Mouse (Mus musculus): ENCODE measurements at regions not wholly inside any gene's neighbourhood (a gene's known extent, or its start where the extent isn't known, plus 50 kb on each side); places are given as distances from the start of the nearest gene placed in this dataset.

GRCm38 (mm10) chr15:36864046-36864445 lies 143.5 kb downstream of the Zfp706 start:
- TF ChIP-seq POLR2A (IDR thresholded peaks at IDR 0.05; ENCODE audit: control insufficient read depth, low read depth, low read length) (no peak), CTCF (IDR thresholded peaks at IDR 0.05; ENCODE audit: control insufficient read depth, insufficient read depth, insufficient replicate concordance, low read depth, low read length) (no peak)
- Histone ChIP-seq H3K4me3 (ENCODE audit: control insufficient read depth, low read depth, low read length) (no peak overlapping the region), H3K27ac (ENCODE audit: control insufficient read depth, insufficient read depth, low read depth, low read length) (no peak overlapping the region), H3K4me1 (ENCODE audit: control insufficient read depth, insufficient read depth, low read length) (no peaks in the 10 kb centered on the region), H3K27me3 (ENCODE audit: control insufficient read depth, insufficient read depth, low read length) (no peaks in the 10 kb centered on the region), H3K36me3 (ENCODE audit: control insufficient read depth, insufficient read depth, low read length) (no peaks in the 10 kb centered on the region)

GRCm38 (mm10) chr15:36858711-36859110 lies 148.9 kb downstream of the Zfp706 start:
- Histone ChIP-seq H3K4me3 (ENCODE audit: control insufficient read depth, low read depth, low read length) (no peak overlapping the region), H3K27me3 (ENCODE audit: control insufficient read depth, insufficient read depth, low read length) (no peaks in the 10 kb centered on the region), H3K27ac (ENCODE audit: control insufficient read depth, insufficient read depth, low read depth, low read length) (no peak overlapping the region), H3K4me1 (ENCODE audit: control insufficient read depth, insufficient read depth, low read length) (no peaks in the 10 kb centered on the region), H3K36me3 (ENCODE audit: control insufficient read depth, insufficient read depth, low read length) (no peaks in the 10 kb centered on the region)
- TF ChIP-seq CTCF (IDR thresholded peaks at IDR 0.05; ENCODE audit: control insufficient read depth, insufficient read depth, insufficient replicate concordance, low read depth, low read length) (no peak), POLR2A (IDR thresholded peaks at IDR 0.05; ENCODE audit: control insufficient read depth, low read depth, low read length) (no peak)

- no peak for TF ChIP-seq POLR2A (IDR thresholded peaks at IDR 0.05; ENCODE audit: control insufficient read depth, low read depth, low read length)
- no peak for TF ChIP-seq CTCF (IDR thresholded peaks at IDR 0.05; ENCODE audit: control insufficient read depth, insufficient read depth, insufficient replicate concordance, low read depth, low read length)
- Histone ChIP-seq H3K27me3 (ENCODE audit: control insufficient read depth, insufficient read depth, low read length) (no peaks in the 10 kb centered on the region), H3K4me3 (ENCODE audit: control insufficient read depth, low read depth, low read length) (no peak overlapping the region), H3K36me3 (ENCODE audit: control insufficient read depth, insufficient read depth, low read length) (no peaks in the 10 kb centered on the region), H3K27ac (ENCODE audit: control insufficient read depth, insufficient read depth, low read depth, low read length) (no peak overlapping the region), H3K4me1 (ENCODE audit: control insufficient read depth, insufficient read depth, low read length) (no peaks in the 10 kb centered on the region)
Measured at GRCm38 (mm10) chr15:36857622-36858021, 150.0 kb downstream of the Zfp706 start.

DNA sequence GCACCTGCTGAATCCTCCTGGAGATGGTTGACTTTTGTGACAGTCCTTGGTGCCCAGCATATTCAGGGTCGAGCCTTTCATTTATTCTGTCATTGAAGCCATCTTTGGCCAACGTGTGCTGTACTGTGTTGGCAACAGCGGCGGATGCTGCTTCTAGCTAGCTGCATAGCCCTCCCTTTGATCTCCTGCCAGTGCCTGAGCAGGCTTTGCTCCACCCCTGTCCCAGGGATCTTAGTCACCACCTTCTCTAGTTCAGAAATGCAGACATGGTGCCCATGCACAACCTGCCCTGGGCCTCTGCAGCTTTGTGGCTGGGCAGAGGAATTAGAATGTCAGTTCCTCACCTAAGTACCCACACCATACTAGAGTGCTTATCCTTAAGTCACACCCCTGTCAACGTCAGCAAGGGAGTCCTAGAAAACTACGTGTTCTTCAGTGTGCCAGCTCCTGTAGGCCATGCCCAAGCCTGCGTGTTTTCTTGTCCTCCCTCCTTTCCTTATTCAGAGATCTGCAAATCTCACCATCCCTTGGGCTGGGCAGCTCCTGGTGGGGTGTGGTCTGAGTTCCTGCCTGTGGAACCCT lies 151.9 kb downstream of the Zfp706 start:
- Histone ChIP-seq H3K4me3 (ENCODE audit: control insufficient read depth, low read depth, low read length) (no peak overlapping the region), H3K27me3 (ENCODE audit: control insufficient read depth, insufficient read depth, low read length) (no peaks in the 10 kb centered on the region), H3K36me3 (ENCODE audit: control insufficient read depth, insufficient read depth, low read length) (no peaks in the 10 kb centered on the region), H3K27ac (ENCODE audit: control insufficient read depth, insufficient read depth, low read depth, low read length) (no peak overlapping the region), H3K4me1 (ENCODE audit: control insufficient read depth, insufficient read depth, low read length) (no peaks in the 10 kb centered on the region)
- no peak for TF ChIP-seq POLR2A (IDR thresholded peaks at IDR 0.05; ENCODE audit: control insufficient read depth, low read depth, low read length)
- no peak for TF ChIP-seq CTCF (IDR thresholded peaks at IDR 0.05; ENCODE audit: control insufficient read depth, insufficient read depth, insufficient replicate concordance, low read depth, low read length)

DNA sequence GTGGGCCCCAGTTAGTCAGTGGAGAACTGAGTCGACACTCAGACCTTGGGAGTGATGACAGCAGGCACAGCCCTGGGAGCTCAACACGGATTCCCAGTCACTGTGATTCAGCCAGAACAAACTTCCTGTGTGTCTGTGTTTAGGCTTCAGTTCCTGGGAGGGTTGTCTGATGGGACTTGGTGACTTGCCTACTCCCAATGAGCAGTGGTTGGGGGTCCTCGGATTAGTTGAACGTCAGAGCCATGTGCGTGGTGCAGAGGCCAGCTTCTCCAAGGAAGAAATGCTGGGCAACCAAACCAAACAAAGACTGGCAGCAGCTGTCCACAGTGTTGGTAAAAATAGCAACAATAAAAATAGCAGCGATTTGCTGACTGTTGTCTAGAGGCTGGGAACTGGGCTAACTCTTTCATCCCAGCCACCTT lies 152.7 kb downstream of the Zfp706 start:
- Histone ChIP-seq H3K27ac (ENCODE audit: control insufficient read depth, insufficient read depth, low read depth, low read length) (no peak overlapping the region), H3K27me3 (ENCODE audit: control insufficient read depth, insufficient read depth, low read length) (no peaks in the 10 kb centered on the region), H3K36me3 (ENCODE audit: control insufficient read depth, insufficient read depth, low read length) (no peaks in the 10 kb centered on the region), H3K4me3 (ENCODE audit: control insufficient read depth, low read depth, low read length) (no peak overlapping the region), H3K4me1 (ENCODE audit: control insufficient read depth, insufficient read depth, low read length) (no peaks in the 10 kb centered on the region)
- TF ChIP-seq POLR2A (IDR thresholded peaks at IDR 0.05; ENCODE audit: control insufficient read depth, low read depth, low read length) (no peak), CTCF (IDR thresholded peaks at IDR 0.05; ENCODE audit: control insufficient read depth, insufficient read depth, insufficient replicate concordance, low read depth, low read length) (no peak)

- Histone ChIP-seq H3K36me3 (ENCODE audit: control insufficient read depth, insufficient read depth, low read length) (no peaks in the 10 kb centered on the region), H3K27me3 (ENCODE audit: control insufficient read depth, insufficient read depth, low read length) (no peaks in the 10 kb centered on the region), H3K27ac (ENCODE audit: control insufficient read depth, insufficient read depth, low read depth, low read length) (no peak overlapping the region), H3K4me3 (ENCODE audit: control insufficient read depth, low read depth, low read length) (no peak overlapping the region), H3K4me1 (ENCODE audit: control insufficient read depth, insufficient read depth, low read length) (no peaks in the 10 kb centered on the region)
- TF ChIP-seq POLR2A (IDR thresholded peaks at IDR 0.05; ENCODE audit: control insufficient read depth, low read depth, low read length) (no peak), CTCF (IDR thresholded peaks at IDR 0.05; ENCODE audit: control insufficient read depth, insufficient read depth, insufficient replicate concordance, low read depth, low read length) (no peak)
Measured at GRCm38 (mm10) chr15:36852229-36852821, 155.2 kb downstream of the Zfp706 start.

DNA sequence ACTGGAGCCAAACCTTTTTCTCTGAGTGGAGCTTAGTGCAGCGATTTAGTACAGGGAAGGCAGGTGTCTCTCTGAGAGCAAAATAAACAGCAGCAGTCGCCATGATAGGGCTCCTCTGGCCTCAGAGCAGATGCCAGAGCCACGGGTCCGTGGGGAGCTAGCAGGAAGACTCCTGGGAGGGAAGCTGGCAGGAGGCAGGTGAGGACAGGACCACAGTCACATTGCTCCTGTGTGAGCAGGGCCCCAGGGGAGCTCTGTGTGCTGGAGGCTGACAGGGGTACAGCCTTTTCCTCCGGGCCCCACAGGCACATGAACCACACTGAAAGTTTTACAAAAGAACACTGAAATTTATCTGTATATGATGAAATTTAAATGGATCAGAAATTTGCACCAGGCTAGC lies 159.3 kb downstream of the Zfp706 start:
- H3K36me3 ChIP-seq (ENCODE audit: control insufficient read depth, insufficient read depth, low read length): no peaks in the 10 kb centered on the region
- H3K4me1 ChIP-seq (ENCODE audit: control insufficient read depth, insufficient read depth, low read length): peaks cover 4% of the 10 kb centered on the region
- no peak overlapping the region for H3K4me3 ChIP-seq (ENCODE audit: control insufficient read depth, low read depth, low read length)
- TF ChIP-seq POLR2A (IDR thresholded peaks at IDR 0.05; ENCODE audit: control insufficient read depth, low read depth, low read length) (no peak), CTCF (IDR thresholded peaks at IDR 0.05; ENCODE audit: control insufficient read depth, insufficient read depth, insufficient replicate concordance, low read depth, low read length) (no peak)
- H3K27ac ChIP-seq (ENCODE audit: control insufficient read depth, insufficient read depth, low read depth, low read length): no peak overlapping the region
- no peaks in the 10 kb centered on the region for H3K27me3 ChIP-seq (ENCODE audit: control insufficient read depth, insufficient read depth, low read length)

All from testis, adult 2 months (tissue).